Mouse (Mus musculus): Measurements from ENCODE around the gene Rpl28. TPM values are rescaled to one million over a fixed set of nuclear protein-coding genes. Genes with fewer than 3 reads are reported as not detected.

Gene Rpl28
- polyA plus RNA-seq, 1 experiment from 2014 or later, result 173 TPM

- H3K36me3 ChIP-seq (ENCODE audit: control insufficient read depth, insufficient read depth), result no peaks in the 10 kb centered on the region
- H3K27me3 ChIP-seq (replicated peaks; ENCODE audit: control insufficient read depth, insufficient read depth, low read length), result no peaks in the 10 kb centered on the region
- WGBS, result 3% methylated on average over 24 of the region's 24 CpGs
- H3K9me3 ChIP-seq (ENCODE audit: control insufficient read depth, low read length), result no peaks in the 10 kb centered on the region
- peak; percentile 86 for ATAC-seq
- peak within 1 kb of the TSS; percentile 48 for H3K4me2 ChIP-seq (ENCODE audit: low read length)
- peak within 1 kb of the TSS; percentile 30 for H3K4me3 ChIP-seq (replicated peaks; ENCODE audit: low read length)
- H3K27ac ChIP-seq (ENCODE audit: low read length), result no peak within 1 kb of the TSS
- H3K4me1 ChIP-seq (replicated peaks; ENCODE audit: control insufficient read depth, insufficient read depth, low read length), result peaks cover 15% of the 10 kb centered on the region
- no peak within 1 kb of the TSS for H3K9ac ChIP-seq (replicated peaks; ENCODE audit: low read depth, low read length)
Observed at GRCm38 (mm10) chr7:4752821-4753570, 39.7 kb upstream of the Rpl28 start, which contains the start of gene Cox6b2. TSS of gene Cox6b2 (minus strand) at chr7:4753094.

GRCm38 (mm10) chr7:4759670-4760069 is 33.0 kb upstream of the Rpl28 start:
- Histone ChIP-seq H3K36me3 (ENCODE audit: control insufficient read depth, insufficient read depth) (no peaks in the 10 kb centered on the region), H3K4me1 (replicated peaks; ENCODE audit: control insufficient read depth, insufficient read depth, low read length) (no peaks in the 10 kb centered on the region), H3K4me2 (ENCODE audit: low read length) (no peak overlapping the region), H3K9ac (replicated peaks; ENCODE audit: low read depth, low read length) (no peak overlapping the region), H3K27ac (ENCODE audit: low read length) (no peak overlapping the region), H3K9me3 (ENCODE audit: control insufficient read depth, low read length) (no peaks in the 10 kb centered on the region), H3K27me3 (replicated peaks; ENCODE audit: control insufficient read depth, insufficient read depth, low read length) (no peaks in the 10 kb centered on the region), H3K4me3 (replicated peaks; ENCODE audit: low read length) (no peak overlapping the region)
- no peak for ATAC-seq
- 50% methylated on average over 1 of the region's 1 CpGs for WGBS

GRCm38 (mm10) chr7:4764946-4765710 is 27.5 kb upstream of the Rpl28 start:
- H3K27ac ChIP-seq (ENCODE audit: low read length), result no peak overlapping the region
- no peaks in the 10 kb centered on the region for H3K9me3 ChIP-seq (ENCODE audit: control insufficient read depth, low read length)
- H3K36me3 ChIP-seq (ENCODE audit: control insufficient read depth, insufficient read depth), result no peaks in the 10 kb centered on the region
- WGBS, result under 1% methylated on average over 4 of the region's 4 CpGs
- H3K4me1 ChIP-seq (replicated peaks; ENCODE audit: control insufficient read depth, insufficient read depth, low read length), result no peaks in the 10 kb centered on the region; the same call in 1 of the 2 replicates
- H3K4me2 ChIP-seq (ENCODE audit: low read length), result no peak overlapping the region
- H3K4me3 ChIP-seq (replicated peaks; ENCODE audit: low read length), result no peak overlapping the region
- no peak overlapping the region for H3K9ac ChIP-seq (replicated peaks; ENCODE audit: low read depth, low read length)
- ATAC-seq, result no peak
- H3K27me3 ChIP-seq (replicated peaks; ENCODE audit: control insufficient read depth, insufficient read depth, low read length), result no peaks in the 10 kb centered on the region; the same call in 1 of the 2 replicates

GRCm38 (mm10) chr7:4771202-4771601 is 21.5 kb upstream of the Rpl28 start, which contains the start of gene Fam71e2:
TSS of gene Fam71e2 (minus strand) at chr7:4771302.
- no peak for ATAC-seq
- no peak within 1 kb of the TSS for H3K27ac ChIP-seq (ENCODE audit: low read length)
- no peaks in the 10 kb centered on the region for H3K9me3 ChIP-seq (ENCODE audit: control insufficient read depth, low read length)
- H3K4me1 ChIP-seq (replicated peaks; ENCODE audit: control insufficient read depth, insufficient read depth, low read length), result no peaks in the 10 kb centered on the region
- H3K4me2 ChIP-seq (ENCODE audit: low read length), result no peak within 1 kb of the TSS
- H3K27me3 ChIP-seq (replicated peaks; ENCODE audit: control insufficient read depth, insufficient read depth, low read length), result peaks cover 14% of the 10 kb centered on the region
- H3K36me3 ChIP-seq (ENCODE audit: control insufficient read depth, insufficient read depth), result no peaks in the 10 kb centered on the region
- H3K9ac ChIP-seq (replicated peaks; ENCODE audit: low read depth, low read length), result no peak within 1 kb of the TSS
- WGBS, result 89% methylated on average over 3 of the region's 5 CpGs
- no peak within 1 kb of the TSS for H3K4me3 ChIP-seq (replicated peaks; ENCODE audit: low read length)

- no peak for ATAC-seq
- WGBS, result 54% methylated on average over 10 of the region's 10 CpGs
- peaks cover 46% of the 10 kb centered on the region for H3K27me3 ChIP-seq (replicated peaks; ENCODE audit: control insufficient read depth, insufficient read depth, low read length)
Observed at GRCm38 (mm10) chr7:4776131-4776530, 16.5 kb upstream of the Rpl28 start.

GRCm38 (mm10) chr7:4776861-4777830 is 15.5 kb upstream of the Rpl28 start:
- Histone ChIP-seq H3K4me2 (ENCODE audit: low read length) (peak overlapping the region; percentile 53), H3K36me3 (ENCODE audit: control insufficient read depth, insufficient read depth) (no peaks in the 10 kb centered on the region), H3K4me1 (replicated peaks; ENCODE audit: control insufficient read depth, insufficient read depth, low read length) (peaks cover 6% of the 10 kb centered on the region), H3K4me3 (replicated peaks; ENCODE audit: low read length) (peak overlapping the region; percentile 47), H3K9ac (replicated peaks; ENCODE audit: low read depth, low read length) (peak overlapping the region; percentile 41), H3K27me3 (replicated peaks; ENCODE audit: control insufficient read depth, insufficient read depth, low read length) (peaks cover 46% of the 10 kb centered on the region), H3K27ac (ENCODE audit: low read length) (no peak overlapping the region), H3K9me3 (ENCODE audit: control insufficient read depth, low read length) (no peaks in the 10 kb centered on the region)
- WGBS, result under 1% methylated on average over 37 of the region's 56 CpGs
- ATAC-seq, result peak; percentile 84

More at GRCm38 (mm10) chr7:4776131-4776530, 16.5 kb upstream of the Rpl28 start:
- Histone ChIP-seq H3K4me1 (replicated peaks; ENCODE audit: control insufficient read depth, insufficient read depth, low read length) (peaks cover 6% of the 10 kb centered on the region), H3K27ac (ENCODE audit: low read length) (no peak overlapping the region), H3K9me3 (ENCODE audit: control insufficient read depth, low read length) (no peaks in the 10 kb centered on the region), H3K9ac (replicated peaks; ENCODE audit: low read depth, low read length) (no peak overlapping the region), H3K4me3 (replicated peaks; ENCODE audit: low read length) (no peak overlapping the region), H3K4me2 (ENCODE audit: low read length) (no peak overlapping the region), H3K36me3 (ENCODE audit: control insufficient read depth, insufficient read depth) (no peaks in the 10 kb centered on the region)

- H3K36me3 ChIP-seq (ENCODE audit: control insufficient read depth, insufficient read depth), result no peaks in the 10 kb centered on the region
- no peak for ATAC-seq
- H3K9ac ChIP-seq (replicated peaks; ENCODE audit: low read depth, low read length), result no peak overlapping the region
- no peaks in the 10 kb centered on the region for H3K9me3 ChIP-seq (ENCODE audit: control insufficient read depth, low read length)
- 3% methylated on average over 16 of the region's 20 CpGs for WGBS
- peaks cover 46% of the 10 kb centered on the region for H3K27me3 ChIP-seq (replicated peaks; ENCODE audit: control insufficient read depth, insufficient read depth, low read length)
- H3K4me3 ChIP-seq (replicated peaks; ENCODE audit: low read length), result no peak overlapping the region
- peaks cover 6% of the 10 kb centered on the region for H3K4me1 ChIP-seq (replicated peaks; ENCODE audit: control insufficient read depth, insufficient read depth, low read length)
- H3K27ac ChIP-seq (ENCODE audit: low read length), result no peak overlapping the region
- no peak overlapping the region for H3K4me2 ChIP-seq (ENCODE audit: low read length)
Observed at GRCm38 (mm10) chr7:4777851-4778637, 14.6 kb upstream of the Rpl28 start.

- Histone ChIP-seq H3K27ac (ENCODE audit: low read length) (no peak overlapping the region), H3K36me3 (ENCODE audit: control insufficient read depth, insufficient read depth) (no peaks in the 10 kb centered on the region), H3K4me3 (replicated peaks; ENCODE audit: low read length) (no peak overlapping the region), H3K9me3 (ENCODE audit: control insufficient read depth, low read length) (no peaks in the 10 kb centered on the region), H3K9ac (replicated peaks; ENCODE audit: low read depth, low read length) (no peak overlapping the region), H3K4me2 (ENCODE audit: low read length) (no peak overlapping the region), H3K4me1 (replicated peaks; ENCODE audit: control insufficient read depth, insufficient read depth, low read length) (peaks cover 6% of the 10 kb centered on the region), H3K27me3 (replicated peaks; ENCODE audit: control insufficient read depth, insufficient read depth, low read length) (peaks cover 45% of the 10 kb centered on the region)
- 32% methylated on average over 5 of the region's 5 CpGs for WGBS
- ATAC-seq, result no peak
Observed at GRCm38 (mm10) chr7:4779921-4780320, 12.8 kb upstream of the Rpl28 start.

Measured in forebrain, embryonic 16.5 days (tissue).